Mouse (Mus musculus): ENCODE data around the gene Dmxl2.

- TF ChIP-seq POLR2A (IDR thresholded peaks at IDR 0.05; ENCODE audit: extremely low read depth, insufficient read depth, low read length) (no peak), CTCF (IDR thresholded peaks at IDR 0.05; ENCODE audit: extremely low read depth, insufficient read depth, low read length) (no peak)
Observed at GRCm38 (mm10) chr9:54537480-54537879, 36.1 kb upstream of the Dmxl2 start.
